Mouse (Mus musculus) midbrain, embryonic 14.5 days (tissue): ENCODE measurements around the gene Kif14. TPM values are rescaled to one million over a fixed set of nuclear protein-coding genes. Genes with fewer than 3 reads are reported as not detected.

Source experiments
- ATAC-seq: fragments of 200-750 bp; cut with Nextera tagmentation; 2 replicates; pipeline ENCODE4 v1.8.0; 2017; ENCODE audit warnings: moderate number of reproducible peaks, moderate library complexity; ENCODE audit not compliant: low FRiP score, low TSS enrichment
- DNase-seq: peaks from one replicate; pipeline ENCODE4 v3.0.0-alpha.2; 2015
- H3K27ac ChIP-seq: fragments of 300-500 bp; sonication (generic); replicated peaks from 2 replicates; pipeline ENCODE4 v1.5.1; 2014; ENCODE audit warnings: mild to moderate bottlenecking, low read depth, low read length, moderate library complexity
- H3K27me3 ChIP-seq: fragments of 300-500 bp; sonication (generic); 2 replicates; pipeline ENCODE4 v1.6.1; 2014; ENCODE audit warnings: low read length, control low read depth, mixed read lengths; ENCODE audit not compliant: control insufficient read depth, insufficient read depth
- H3K36me3 ChIP-seq: fragments of 300-500 bp; sonication (generic); 2 replicates; pipeline ENCODE4 v1.6.1; 2014; ENCODE audit warnings: low read length, control low read depth; ENCODE audit not compliant: control insufficient read depth, insufficient read depth
- H3K4me1 ChIP-seq: fragments of 300-500 bp; sonication (generic); 2 replicates; pipeline ENCODE4 v1.6.1; 2014; ENCODE audit warnings: mild to moderate bottlenecking, antibody characterized with exemption, low read length, control low read depth; ENCODE audit not compliant: control insufficient read depth, insufficient read depth
- H3K4me2 ChIP-seq: fragments of 300-500 bp; sonication (generic); 2 replicates; pipeline ENCODE4 v1.6.1; 2014; ENCODE audit warnings: mild to moderate bottlenecking, low read length, moderate library complexity
- H3K4me3 ChIP-seq: fragments of 300-500 bp; sonication (generic); replicated peaks from 2 replicates; pipeline ENCODE4 v1.5.1; 2014; ENCODE audit warnings: low read depth, low read length
- H3K9ac ChIP-seq: fragments of 300-500 bp; sonication (generic); replicated peaks from 2 replicates; pipeline ENCODE4 v1.6.1; 2014; ENCODE audit warnings: mild to moderate bottlenecking, low read length, moderate library complexity
- H3K9me3 ChIP-seq: fragments of 300-500 bp; sonication (generic); 2 replicates; pipeline ENCODE4 v1.6.1; 2016; ENCODE audit warnings: low read length, control low read depth, mixed read lengths; ENCODE audit not compliant: control insufficient read depth
- WGBS: fragments of 180-500 bp; shearing (Covaris S2); extraction: QIAGEN DNeasy Blood & Tissue Kit; methylation state at CpG from one replicate; pipeline ENCODE4 v1.1.7; 2014; 5-methylcytosine and 5-hydroxymethylcytosine counted together
- polyA plus RNA-seq: library from polyadenylated mRNA; unstranded; fragments of >200 nt; fragmentation: Nextera tagmentation; extraction: Ambion mirVana; gene quantifications from 2 replicates; pipeline ENCODE4 v1.2.1, GENCODE M21; 2014

The Kif14 gene
- polyA plus RNA-seq, 1 experiment from 2014 or later, result 2.0 TPM

GRCm38 (mm10) chr1:136538247-136538646 is 72.1 kb downstream of the Kif14 start:
- Histone ChIP-seq H3K9me3 (no peaks in the 10 kb centered on the region), H3K27me3 (no peaks in the 10 kb centered on the region), H3K27ac (no peak overlapping the region), H3K36me3 (no peaks in the 10 kb centered on the region), H3K4me3 (no peak overlapping the region), H3K4me2 (no peak overlapping the region), H3K4me1 (no peaks in the 10 kb centered on the region), H3K9ac (no peak overlapping the region)
- 95% methylated on average over 4 of the region's 4 CpGs for WGBS
- no peak for ATAC-seq
- no peak for DNase-seq

GRCm38 (mm10) chr1:136540407-136540895 is 74.3 kb downstream of the Kif14 start:
- 16% methylated on average over 9 of the region's 9 CpGs for WGBS
- no peak overlapping the region for H3K4me3 ChIP-seq
- H3K27me3 ChIP-seq, result no peaks in the 10 kb centered on the region
- H3K4me2 ChIP-seq, result no peak overlapping the region
- no peak overlapping the region for H3K27ac ChIP-seq
- ATAC-seq (no peak), DNase-seq (peak; percentile 27)
- no peaks in the 10 kb centered on the region for H3K4me1 ChIP-seq
- H3K9ac ChIP-seq, result no peak overlapping the region
- no peaks in the 10 kb centered on the region for H3K9me3 ChIP-seq
- H3K36me3 ChIP-seq, result no peaks in the 10 kb centered on the region

GRCm38 (mm10) chr1:136541618-136542376 is 75.7 kb downstream of the Kif14 start:
- no peak overlapping the region for H3K4me2 ChIP-seq
- H3K27me3 ChIP-seq, result no peaks in the 10 kb centered on the region
- DNase-seq (no peak), ATAC-seq (no peak)
- no peaks in the 10 kb centered on the region for H3K9me3 ChIP-seq
- H3K27ac ChIP-seq, result no peak overlapping the region
- H3K4me1 ChIP-seq, result no peaks in the 10 kb centered on the region
- H3K9ac ChIP-seq, result no peak overlapping the region
- no peak overlapping the region for H3K4me3 ChIP-seq
- 81% methylated on average over 12 of the region's 12 CpGs for WGBS
- H3K36me3 ChIP-seq, result no peaks in the 10 kb centered on the region

- H3K4me1 ChIP-seq, result no peaks in the 10 kb centered on the region
- H3K27me3 ChIP-seq, result no peaks in the 10 kb centered on the region
- H3K9me3 ChIP-seq, result no peaks in the 10 kb centered on the region
- H3K27ac ChIP-seq, result no peak overlapping the region
- no peak overlapping the region for H3K9ac ChIP-seq
- H3K4me2 ChIP-seq, result no peak overlapping the region
- no peak overlapping the region for H3K4me3 ChIP-seq
- ATAC-seq, result no peak
- 35% methylated on average over 7 of the region's 7 CpGs for WGBS
- no peak for DNase-seq
- H3K36me3 ChIP-seq, result no peaks in the 10 kb centered on the region
Measured at GRCm38 (mm10) chr1:136543920-136544319, 77.8 kb downstream of the Kif14 start.

GRCm38 (mm10) chr1:136547068-136547467 is 80.9 kb downstream of the Kif14 start:
- Histone ChIP-seq H3K36me3 (no peaks in the 10 kb centered on the region), H3K27me3 (no peaks in the 10 kb centered on the region), H3K27ac (no peak overlapping the region), H3K4me1 (no peaks in the 10 kb centered on the region), H3K9me3 (no peaks in the 10 kb centered on the region), H3K9ac (no peak overlapping the region), H3K4me3 (no peak overlapping the region), H3K4me2 (no peak overlapping the region)
- 94% methylated on average over 2 of the region's 2 CpGs for WGBS
- DNase-seq, result no peak
- no peak for ATAC-seq

- no peak overlapping the region for H3K27ac ChIP-seq
- no peak overlapping the region for H3K4me3 ChIP-seq
- no peaks in the 10 kb centered on the region for H3K36me3 ChIP-seq
- H3K9ac ChIP-seq, result no peak overlapping the region
- WGBS, result 93% methylated on average over 6 of the region's 6 CpGs
- DNase-seq (no peak), ATAC-seq (no peak)
- H3K9me3 ChIP-seq, result no peaks in the 10 kb centered on the region
- no peaks in the 10 kb centered on the region for H3K4me1 ChIP-seq
- no peaks in the 10 kb centered on the region for H3K27me3 ChIP-seq
- H3K4me2 ChIP-seq, result no peak overlapping the region
Measured at GRCm38 (mm10) chr1:136550285-136550684, 84.1 kb downstream of the Kif14 start.

GRCm38 (mm10) chr1:136550851-136551540 is 84.9 kb downstream of the Kif14 start:
- DNase-seq (peak; percentile 93), ATAC-seq (peak; percentile 46; the same call in 1 of the 2 replicates)
- Histone ChIP-seq H3K36me3 (no peaks in the 10 kb centered on the region), H3K4me1 (no peaks in the 10 kb centered on the region), H3K9me3 (no peaks in the 10 kb centered on the region), H3K27me3 (no peaks in the 10 kb centered on the region), H3K9ac (no peak overlapping the region), H3K4me3 (no peak overlapping the region), H3K27ac (no peak overlapping the region), H3K4me2 (no peak overlapping the region)
- WGBS, result 30% methylated on average over 16 of the region's 16 CpGs

- 86% methylated on average over 3 of the region's 3 CpGs for WGBS
- Histone ChIP-seq H3K4me3 (no peak overlapping the region), H3K27me3 (no peaks in the 10 kb centered on the region), H3K36me3 (no peaks in the 10 kb centered on the region), H3K9me3 (no peaks in the 10 kb centered on the region), H3K4me1 (no peaks in the 10 kb centered on the region), H3K27ac (no peak overlapping the region), H3K4me2 (no peak overlapping the region), H3K9ac (no peak overlapping the region)
- ATAC-seq, result no peak
- no peak for DNase-seq
Measured at GRCm38 (mm10) chr1:136554686-136555085, 88.5 kb downstream of the Kif14 start.

- ATAC-seq, result no peak
- Histone ChIP-seq H3K9me3 (no peaks in the 10 kb centered on the region), H3K36me3 (no peaks in the 10 kb centered on the region), H3K4me2 (no peak overlapping the region), H3K27me3 (no peaks in the 10 kb centered on the region), H3K27ac (no peak overlapping the region), H3K4me1 (no peaks in the 10 kb centered on the region), H3K4me3 (no peak overlapping the region), H3K9ac (no peak overlapping the region)
- no peak for DNase-seq
- WGBS, result 46% methylated on average over 7 of the region's 7 CpGs
Measured at GRCm38 (mm10) chr1:136555892-136556291, 89.7 kb downstream of the Kif14 start.
